Mouse (Mus musculus): ENCODE results near the gene Rdh11. TPM values are rescaled to one million over a fixed set of nuclear protein-coding genes. Genes with fewer than 3 reads are reported as not detected.
A peak's percentile ranks its signal among the peaks of the same experiment; 100 is the strongest.

The Rdh11 gene
- polyA plus RNA-seq, 1 experiment from 2014 or later: 44.9 TPM

DNA sequence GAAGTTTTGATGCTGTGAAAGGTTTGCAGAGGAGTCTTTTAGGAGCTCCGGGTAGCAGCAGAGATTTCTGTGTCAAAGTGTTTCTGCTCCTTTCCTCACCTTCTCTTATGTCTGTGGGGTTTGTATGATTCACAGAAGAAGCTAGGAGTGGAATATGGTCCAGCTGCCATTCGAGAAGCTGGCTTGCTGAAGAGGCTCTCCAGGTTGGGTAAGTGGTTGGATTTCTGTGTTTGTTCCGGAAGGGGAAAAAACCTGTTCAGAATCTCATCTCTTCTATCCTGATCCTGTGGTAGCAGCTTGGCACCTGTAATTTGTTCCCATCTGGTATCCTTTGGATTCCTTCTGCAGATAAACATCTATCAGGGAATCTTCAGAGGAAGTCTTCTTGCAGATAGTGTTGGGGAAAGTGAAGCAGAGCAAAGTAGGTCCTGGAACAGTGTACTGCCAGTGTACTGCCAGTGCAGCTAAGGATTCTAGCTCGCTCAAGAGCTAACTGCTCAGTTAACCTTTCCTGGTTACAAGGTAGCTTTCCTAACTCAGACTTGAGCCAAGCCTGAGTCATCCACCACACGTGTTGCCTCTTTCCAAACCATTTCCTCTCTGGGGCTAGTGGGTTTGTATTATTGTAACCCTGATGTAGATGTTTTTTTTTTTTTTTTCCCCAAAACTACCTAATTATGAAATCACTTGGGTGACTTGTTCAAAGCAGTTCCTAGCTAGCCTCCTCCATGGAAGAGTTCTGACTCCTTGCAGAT is 60.2 kb downstream of the Rdh11 start:
- Histone ChIP-seq H3K36me3 (ENCODE audit: control insufficient read depth, insufficient read depth, low read length) (no peaks in the 10 kb centered on the region), H3K4me3 (ENCODE audit: low read depth, low read length) (peak overlapping the region; percentile 54), H3K27ac (ENCODE audit: low read length) (no peak overlapping the region), H3K27me3 (ENCODE audit: control insufficient read depth, insufficient read depth, low read depth, low read length) (peaks cover 3% of the 10 kb centered on the region; the same call in 1 of the 2 replicates), H3K4me1 (ENCODE audit: control insufficient read depth, insufficient read depth, low read length) (peaks cover 10% of the 10 kb centered on the region), H3K9me3 (replicated peaks; ENCODE audit: control insufficient read depth, low read length, poor library complexity, severe bottlenecking) (no peaks in the 10 kb centered on the region), H3K4me2 (ENCODE audit: low read length) (peak overlapping the region; percentile 79), H3K9ac (ENCODE audit: low read depth, low read length) (peak overlapping the region; percentile 59)
- no peak for ATAC-seq
- WGBS: 27% methylated on average over 5 of the region's 5 CpGs

DNA sequence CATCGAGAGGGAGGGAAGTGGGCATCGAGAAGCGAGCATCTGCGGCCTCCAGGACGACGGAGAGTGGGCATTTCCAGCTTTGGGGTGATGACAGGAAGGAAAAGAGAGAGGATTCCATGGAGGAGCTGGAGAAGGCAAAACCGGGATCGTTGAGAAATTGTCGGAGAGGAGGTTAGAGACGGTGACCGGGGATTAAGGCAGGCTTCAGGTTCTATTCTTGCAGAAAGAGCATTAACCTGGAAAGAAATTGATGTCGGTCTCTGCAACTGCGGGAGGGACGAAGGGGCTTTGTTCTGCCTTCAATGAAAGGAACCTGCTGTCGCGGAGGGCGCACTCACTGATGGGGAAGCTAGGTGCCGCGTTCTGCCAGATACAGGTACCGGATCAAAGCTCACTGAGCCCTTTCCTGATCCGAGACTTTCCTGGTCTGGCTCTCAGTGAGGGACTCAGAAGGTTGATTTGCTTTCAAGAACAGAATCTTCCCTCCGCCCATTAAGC is 60.9 kb downstream of the Rdh11 start:
- Histone ChIP-seq H3K27ac (ENCODE audit: low read length) (no peak overlapping the region), H3K27me3 (ENCODE audit: control insufficient read depth, insufficient read depth, low read depth, low read length) (peaks cover 3% of the 10 kb centered on the region; the same call in 1 of the 2 replicates), H3K4me2 (ENCODE audit: low read length) (peak overlapping the region; percentile 79), H3K36me3 (ENCODE audit: control insufficient read depth, insufficient read depth, low read length) (no peaks in the 10 kb centered on the region), H3K9me3 (replicated peaks; ENCODE audit: control insufficient read depth, low read length, poor library complexity, severe bottlenecking) (no peaks in the 10 kb centered on the region), H3K4me3 (ENCODE audit: low read depth, low read length) (peak overlapping the region; percentile 54), H3K4me1 (ENCODE audit: control insufficient read depth, insufficient read depth, low read length) (peaks cover 10% of the 10 kb centered on the region), H3K9ac (ENCODE audit: low read depth, low read length) (peak overlapping the region; percentile 59)
- ATAC-seq: peak; percentile 37
- WGBS: under 1% methylated on average over 22 of the region's 22 CpGs

DNA sequence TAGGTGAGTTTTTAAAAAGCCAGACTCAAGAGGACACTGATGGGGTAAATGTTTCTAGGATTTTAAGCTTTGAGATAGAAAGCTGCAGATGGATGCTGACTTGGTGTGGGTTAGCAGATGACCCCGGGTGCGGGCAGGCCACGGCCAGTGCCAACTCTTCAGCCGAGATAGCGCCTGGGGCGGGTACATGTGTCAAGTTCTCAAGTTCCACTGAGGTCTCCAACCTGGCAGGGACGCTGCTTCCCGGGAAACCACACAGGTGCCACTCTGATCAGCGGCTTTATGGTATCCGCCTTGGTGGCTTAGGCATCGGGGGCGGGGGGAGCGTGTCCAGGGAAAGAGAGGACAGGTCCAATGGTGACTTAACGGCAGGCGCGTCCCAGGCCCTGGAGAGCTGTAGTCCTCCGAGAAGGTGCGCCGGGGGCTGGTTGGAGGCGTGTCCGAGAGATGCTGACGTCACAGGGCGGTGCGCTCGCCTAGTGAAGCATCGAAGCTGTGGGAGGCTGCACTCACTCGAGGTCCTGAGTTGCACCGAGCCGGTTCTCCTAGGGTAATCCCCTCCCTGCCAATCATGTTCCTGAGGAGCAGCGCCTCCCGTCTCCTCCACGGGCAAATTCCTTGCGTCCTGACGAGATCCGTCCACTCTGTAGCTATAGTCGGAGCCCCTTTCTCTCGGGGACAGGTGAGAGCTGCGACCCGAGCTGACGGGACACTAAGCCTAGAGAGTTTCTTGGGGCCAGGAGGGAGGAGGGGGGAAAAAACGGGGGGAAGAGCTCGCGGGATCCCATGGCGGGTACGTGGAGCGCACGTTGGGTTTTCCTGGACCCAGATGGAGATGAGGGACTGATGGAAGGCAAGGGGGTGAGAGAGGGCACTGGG is 61.6 kb downstream of the Rdh11 start, which contains the start of gene Arg2:
Gene Arg2, plus strand, starts transcription at position 479 of the 879 bp plus-strand sequence.
- H3K27ac ChIP-seq (ENCODE audit: low read length): no peak within 1 kb of the TSS
- H3K9me3 ChIP-seq (replicated peaks; ENCODE audit: control insufficient read depth, low read length, poor library complexity, severe bottlenecking): no peaks in the 10 kb centered on the region
- peaks cover 3% of the 10 kb centered on the region; the same call in 1 of the 2 replicates for H3K27me3 ChIP-seq (ENCODE audit: control insufficient read depth, insufficient read depth, low read depth, low read length)
- peak within 1 kb of the TSS; percentile 59 for H3K9ac ChIP-seq (ENCODE audit: low read depth, low read length)
- peak within 1 kb of the TSS; percentile 79 for H3K4me2 ChIP-seq (ENCODE audit: low read length)
- no peaks in the 10 kb centered on the region for H3K36me3 ChIP-seq (ENCODE audit: control insufficient read depth, insufficient read depth, low read length)
- under 1% methylated on average over 47 of the region's 47 CpGs for WGBS
- peak within 1 kb of the TSS; percentile 54 for H3K4me3 ChIP-seq (ENCODE audit: low read depth, low read length)
- peaks cover 10% of the 10 kb centered on the region for H3K4me1 ChIP-seq (ENCODE audit: control insufficient read depth, insufficient read depth, low read length)
- ATAC-seq: peak; percentile 95

Other genes starting within 250 kb of the Rdh11 start
- gene Tmem229b, start 184.7 kb downstream of the Rdh11 start, polyA plus RNA-seq (2015; fragmentation: Nextera tagmentation; extraction: Ambion mirVana): 74.7 and 79.8 TPM in 2 replicates
- 2.0 and 2.5 TPM in 2 replicates for gene Plekhh1, start 163.1 kb downstream of the Rdh11 start, polyA plus RNA-seq (2015; fragmentation: Nextera tagmentation; extraction: Ambion mirVana)
- gene Pigh, start 102.6 kb downstream of the Rdh11 start, polyA plus RNA-seq (2015; fragmentation: Nextera tagmentation; extraction: Ambion mirVana): 19.6 and 21.6 TPM in 2 replicates
- 27.4 and 28.4 TPM in 2 replicates for gene Arg2, start 61.5 kb downstream of the Rdh11 start, polyA plus RNA-seq (2015; fragmentation: Nextera tagmentation; extraction: Ambion mirVana)
- gene Vti1b, start 19.6 kb downstream of the Rdh11 start, polyA plus RNA-seq (2015; fragmentation: Nextera tagmentation; extraction: Ambion mirVana): 228 and 245 TPM in 2 replicates
- gene Rdh12, start 16.6 kb upstream of the Rdh11 start, polyA plus RNA-seq (2015; fragmentation: Nextera tagmentation; extraction: Ambion mirVana): 1.1 and 1.2 TPM in 2 replicates
- 7.0 and 7.9 TPM in 2 replicates for gene Zfyve26, start 104.0 kb upstream of the Rdh11 start, polyA plus RNA-seq (2015; fragmentation: Nextera tagmentation; extraction: Ambion mirVana)
- 1.4 and 1.5 TPM in 2 replicates for gene Rad51b, start 105.0 kb upstream of the Rdh11 start, polyA plus RNA-seq (2015; fragmentation: Nextera tagmentation; extraction: Ambion mirVana)